Mouse (Mus musculus): ENCODE measurements around the gene Ifit1. TPM values are rescaled to one million over a fixed set of nuclear protein-coding genes. Genes with fewer than 3 reads are reported as not detected.
"Not testable (repeated sequence)": the region's sequence is repeated elsewhere in the genome, so short reads cannot be mapped to it uniquely, and the experiment has no call there.

Ifit1 gene
- polyA plus RNA-seq, 1 experiment = 0.21 TPM

DNA sequence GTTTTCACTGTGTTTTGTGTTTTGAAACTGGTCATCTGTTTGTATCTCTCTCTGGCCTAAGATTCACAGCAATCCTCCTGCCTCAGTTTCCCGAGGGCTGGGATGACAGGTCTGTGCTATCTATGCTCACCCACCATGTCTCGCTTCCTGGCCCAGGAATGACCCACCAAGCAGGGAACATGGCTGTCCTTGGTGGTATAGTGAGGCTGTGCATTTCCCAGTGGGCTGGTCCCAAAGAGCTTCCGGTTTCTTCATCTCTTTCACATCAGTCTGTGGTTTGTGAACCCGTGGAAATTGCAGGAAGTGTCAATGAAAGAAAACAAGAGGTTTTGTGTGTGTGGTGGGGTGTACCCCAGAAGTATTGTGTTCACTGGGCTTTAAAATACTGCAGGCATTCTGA lies 16.0 kb upstream of the Ifit1 start:
- DNase-seq (ENCODE audit: low read depth) = no peak
- TF ChIP-seq CTCF (IDR thresholded peaks at IDR 0.05; ENCODE audit: borderline replicate concordance, extremely low read depth, insufficient read depth, insufficient read length) (no peak), POLR2A (IDR thresholded peaks at IDR 0.05; ENCODE audit: borderline replicate concordance, extremely low read depth, insufficient read depth, insufficient read length, poor library complexity, severe bottlenecking) (no peak)

DNA sequence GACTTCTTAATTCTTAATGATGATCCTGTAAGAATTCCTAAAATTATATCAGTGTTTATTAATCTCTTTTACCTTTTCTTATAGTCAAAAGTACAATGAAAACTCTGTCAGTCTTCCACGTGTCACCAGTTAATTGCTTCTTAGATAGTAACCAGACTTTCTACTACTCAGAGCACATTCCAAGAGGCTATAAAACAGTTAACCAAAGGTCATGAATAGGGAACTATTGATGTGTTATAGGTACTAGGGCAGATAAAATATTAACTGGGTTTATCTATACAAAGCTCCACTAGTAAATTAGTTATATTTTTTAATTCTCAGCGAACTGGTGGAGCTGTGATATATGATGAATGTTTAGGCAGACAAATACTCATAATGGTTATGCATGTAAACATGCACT lies 13.2 kb upstream of the Ifit1 start:
- TF ChIP-seq POLR2A (IDR thresholded peaks at IDR 0.05; ENCODE audit: borderline replicate concordance, extremely low read depth, insufficient read depth, insufficient read length, poor library complexity, severe bottlenecking) (no peak), CTCF (IDR thresholded peaks at IDR 0.05; ENCODE audit: borderline replicate concordance, extremely low read depth, insufficient read depth, insufficient read length) (no peak)
- no peak for DNase-seq (ENCODE audit: low read depth)

DNA sequence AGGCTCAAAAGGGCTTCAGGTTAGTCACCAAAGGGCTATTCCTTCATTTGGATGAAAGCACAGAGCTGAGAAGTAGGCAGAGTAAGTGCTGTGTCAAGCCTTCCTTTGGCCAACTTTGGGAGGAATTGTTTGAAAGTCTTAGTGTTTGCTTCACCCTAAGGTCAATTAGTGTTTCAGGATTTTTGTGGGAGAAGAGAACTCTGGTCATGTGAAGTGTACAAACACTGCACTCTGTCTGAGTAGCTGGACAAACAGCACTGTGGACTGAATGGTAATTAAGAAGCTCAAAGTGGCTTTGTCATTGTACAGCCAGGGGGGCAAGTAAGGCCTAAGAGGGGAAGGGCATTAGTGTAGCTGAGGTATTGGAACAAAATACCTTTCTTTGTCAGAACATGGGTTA lies 9.2 kb upstream of the Ifit1 start:
- no peak for DNase-seq (ENCODE audit: low read depth)
- TF ChIP-seq CTCF (IDR thresholded peaks at IDR 0.05; ENCODE audit: borderline replicate concordance, extremely low read depth, insufficient read depth, insufficient read length) (no peak), POLR2A (IDR thresholded peaks at IDR 0.05; ENCODE audit: borderline replicate concordance, extremely low read depth, insufficient read depth, insufficient read length, poor library complexity, severe bottlenecking) (no peak)

DNA sequence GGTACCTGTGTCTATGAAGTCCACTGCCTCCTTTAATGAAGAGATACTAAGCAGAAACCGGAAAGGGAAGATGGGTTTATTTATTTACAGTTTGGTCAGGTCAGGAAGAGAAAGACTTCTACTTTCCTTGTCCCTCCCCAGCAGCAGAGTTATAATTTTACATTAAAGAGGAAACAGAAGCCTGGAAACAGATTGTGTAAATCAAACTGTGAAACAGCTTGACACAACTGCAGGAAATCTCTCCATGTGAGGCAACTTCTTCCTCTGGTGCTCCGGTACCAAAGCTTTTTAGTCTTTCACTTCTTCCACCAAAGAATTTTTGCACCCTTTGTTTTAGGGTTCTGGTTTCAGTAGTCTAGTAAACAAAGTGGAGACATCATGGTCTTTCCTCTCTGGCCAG lies 7.2 kb upstream of the Ifit1 start:
- no peak for TF ChIP-seq POLR2A (IDR thresholded peaks at IDR 0.05; ENCODE audit: borderline replicate concordance, extremely low read depth, insufficient read depth, insufficient read length, poor library complexity, severe bottlenecking)
- TF ChIP-seq CTCF (IDR thresholded peaks at IDR 0.05; ENCODE audit: borderline replicate concordance, extremely low read depth, insufficient read depth, insufficient read length) = no peak
- DNase-seq (ENCODE audit: low read depth) = no peak

DNA sequence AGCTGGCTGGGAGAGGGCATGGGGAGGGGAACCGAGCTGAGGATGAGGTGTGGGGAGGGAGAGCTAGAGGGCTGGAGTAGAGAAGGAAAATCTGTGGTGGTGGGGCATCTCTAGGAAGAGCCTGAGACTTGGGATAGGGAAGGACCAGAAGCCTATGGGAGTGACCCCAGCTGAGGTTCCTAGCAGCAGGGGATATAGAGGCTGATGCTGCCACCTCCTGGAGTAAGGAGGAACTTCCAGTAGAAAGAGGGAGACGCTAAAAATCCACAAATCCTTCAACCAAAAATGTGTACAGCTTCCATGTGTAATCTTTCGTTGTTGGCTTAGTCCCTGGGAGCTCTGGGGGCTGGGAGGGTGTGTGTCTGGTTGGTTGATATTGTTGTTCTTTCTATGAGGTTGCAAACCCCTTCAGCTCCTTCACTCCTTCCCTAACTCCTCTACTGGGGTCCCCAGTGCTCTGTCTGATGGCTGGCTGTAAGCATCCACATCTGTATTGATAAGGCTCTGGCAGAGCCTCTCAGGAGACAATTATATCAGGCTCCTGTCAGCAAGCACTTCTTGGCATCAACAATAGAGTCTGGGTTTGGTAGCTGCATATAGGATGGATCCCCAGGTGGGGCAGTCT lies 3.6 kb upstream of the Ifit1 start:
- DNase-seq (ENCODE audit: low read depth) = peak; percentile 68
- TF ChIP-seq POLR2A (IDR thresholded peaks at IDR 0.05; ENCODE audit: borderline replicate concordance, extremely low read depth, insufficient read depth, insufficient read length, poor library complexity, severe bottlenecking) = no peak
- TF ChIP-seq CTCF (IDR thresholded peaks at IDR 0.05; ENCODE audit: borderline replicate concordance, extremely low read depth, insufficient read depth, insufficient read length) = peak; percentile 72; the same call in 1 of the 2 replicates

DNA sequence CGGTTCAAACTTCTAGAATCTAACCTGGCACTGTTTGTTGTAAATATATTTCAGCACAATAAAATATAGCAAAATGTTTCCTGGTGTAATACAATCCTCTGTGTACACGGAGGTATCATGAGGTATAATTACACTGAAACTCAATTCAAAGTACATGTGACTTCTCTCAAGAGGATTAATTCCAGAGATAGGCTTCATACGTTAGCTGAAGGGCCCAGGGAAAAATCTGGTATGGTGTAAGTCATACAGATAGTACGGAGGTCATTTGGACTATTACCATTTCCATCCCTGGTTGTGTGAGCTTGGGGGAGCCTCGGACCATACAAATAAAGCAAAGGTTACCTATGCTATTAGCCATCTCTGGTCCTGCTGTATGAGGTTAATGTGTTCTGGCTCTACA lies 1.9 kb downstream of the Ifit1 start:
- TF ChIP-seq CTCF (IDR thresholded peaks at IDR 0.05; ENCODE audit: borderline replicate concordance, extremely low read depth, insufficient read depth, insufficient read length) (no peak), POLR2A (IDR thresholded peaks at IDR 0.05; ENCODE audit: borderline replicate concordance, extremely low read depth, insufficient read depth, insufficient read length, poor library complexity, severe bottlenecking) (no peak)
- no peak for DNase-seq (ENCODE audit: low read depth)

DNA sequence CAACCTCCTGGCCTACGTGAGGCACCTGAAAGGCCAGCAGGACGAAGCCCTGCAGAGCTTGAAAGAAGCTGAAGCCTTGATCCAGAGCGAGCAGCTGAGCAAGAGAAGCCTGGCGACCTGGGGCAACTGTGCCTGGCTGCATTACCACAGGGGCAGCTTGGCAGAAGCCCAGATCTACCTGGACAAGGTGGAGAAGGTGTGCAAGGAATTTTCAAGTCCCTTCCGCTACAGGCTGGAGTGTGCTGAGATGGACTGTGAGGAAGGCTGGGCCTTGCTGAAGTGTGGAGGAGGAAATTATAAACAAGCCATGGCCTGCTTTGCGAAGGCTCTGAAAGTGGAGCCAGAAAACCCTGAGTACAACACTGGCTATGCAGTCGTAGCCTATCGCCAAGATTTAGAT lies 7.0 kb downstream of the Ifit1 start:
- DNase-seq (ENCODE audit: low read depth) = not testable (repeated sequence)

DNA sequence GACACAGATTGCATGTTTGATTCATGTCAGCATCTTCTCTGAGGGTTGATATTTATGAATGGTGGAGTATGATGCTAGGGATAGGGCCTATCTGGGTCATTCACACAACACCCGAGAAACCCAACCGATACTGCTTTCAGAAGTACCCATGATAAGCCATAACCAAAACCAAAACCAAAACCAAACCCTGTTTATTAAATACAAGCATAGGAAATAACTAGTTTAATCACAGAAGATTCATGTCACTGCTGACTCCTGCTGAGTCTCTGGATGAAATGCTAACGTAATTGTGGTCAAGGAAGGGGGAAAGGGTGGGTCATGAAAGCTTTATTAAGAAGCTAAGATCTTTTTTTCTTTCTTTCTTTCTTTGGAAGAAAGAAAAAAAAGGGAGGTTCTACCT lies 9.6 kb downstream of the Ifit1 start:
- no peak for TF ChIP-seq POLR2A (IDR thresholded peaks at IDR 0.05; ENCODE audit: borderline replicate concordance, extremely low read depth, insufficient read depth, insufficient read length, poor library complexity, severe bottlenecking)
- TF ChIP-seq CTCF (IDR thresholded peaks at IDR 0.05; ENCODE audit: borderline replicate concordance, extremely low read depth, insufficient read depth, insufficient read length) = no peak
- no peak for DNase-seq (ENCODE audit: low read depth)

DNA sequence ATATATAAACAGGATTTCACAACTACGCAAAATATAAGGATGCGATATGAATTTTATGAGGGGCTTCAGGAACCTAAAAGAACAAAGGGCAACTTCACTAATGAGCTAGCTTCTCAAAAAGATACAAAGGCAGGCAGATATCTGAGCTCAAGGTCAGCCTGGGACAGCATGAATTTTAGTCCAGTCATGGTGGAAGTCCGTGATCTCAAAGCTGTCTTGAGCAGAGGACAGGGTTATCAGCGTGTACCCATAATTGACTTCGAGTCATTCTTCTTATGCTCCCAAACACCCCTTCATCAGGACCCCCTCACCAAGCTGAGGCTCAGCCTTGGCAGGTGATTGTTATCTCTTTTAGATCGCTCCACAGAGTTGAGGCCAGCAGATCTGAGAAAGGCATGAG lies 10.3 kb downstream of the Ifit1 start:
- no peak for TF ChIP-seq POLR2A (IDR thresholded peaks at IDR 0.05; ENCODE audit: borderline replicate concordance, extremely low read depth, insufficient read depth, insufficient read length, poor library complexity, severe bottlenecking)
- no peak for TF ChIP-seq CTCF (IDR thresholded peaks at IDR 0.05; ENCODE audit: borderline replicate concordance, extremely low read depth, insufficient read depth, insufficient read length)
- DNase-seq (ENCODE audit: low read depth) = no peak

DNA sequence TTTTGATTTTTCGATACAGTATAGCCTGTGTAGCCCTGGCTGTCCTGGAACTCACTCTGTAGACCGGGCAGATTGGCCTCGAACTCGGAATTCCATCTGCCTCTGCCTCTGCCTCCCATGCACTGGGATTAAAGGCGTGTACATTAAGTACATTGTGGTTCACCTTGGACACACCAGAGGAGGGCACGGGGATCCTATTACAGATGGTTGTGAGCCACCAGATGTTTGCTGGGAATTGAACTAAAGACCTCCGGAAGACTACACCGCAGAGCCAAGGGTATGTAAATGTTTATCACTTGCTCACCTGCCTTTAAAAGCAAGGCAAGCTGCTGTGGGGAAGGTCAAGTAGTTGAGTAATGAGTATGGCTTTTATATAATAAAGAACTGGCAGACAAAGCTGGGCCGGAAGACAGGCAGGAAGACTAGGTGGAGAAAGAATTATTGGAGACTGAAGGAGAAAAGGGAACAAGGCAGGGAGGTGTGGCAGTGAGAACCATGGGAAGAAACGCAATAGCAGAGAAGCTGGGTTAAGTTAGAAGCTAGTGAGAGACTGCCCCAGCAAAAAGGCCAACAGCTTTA lies 14.6 kb downstream of the Ifit1 start:
- no peak for TF ChIP-seq CTCF (IDR thresholded peaks at IDR 0.05; ENCODE audit: borderline replicate concordance, extremely low read depth, insufficient read depth, insufficient read length)
- no peak for TF ChIP-seq POLR2A (IDR thresholded peaks at IDR 0.05; ENCODE audit: borderline replicate concordance, extremely low read depth, insufficient read depth, insufficient read length, poor library complexity, severe bottlenecking)
- no peak for DNase-seq (ENCODE audit: low read depth)

DNA sequence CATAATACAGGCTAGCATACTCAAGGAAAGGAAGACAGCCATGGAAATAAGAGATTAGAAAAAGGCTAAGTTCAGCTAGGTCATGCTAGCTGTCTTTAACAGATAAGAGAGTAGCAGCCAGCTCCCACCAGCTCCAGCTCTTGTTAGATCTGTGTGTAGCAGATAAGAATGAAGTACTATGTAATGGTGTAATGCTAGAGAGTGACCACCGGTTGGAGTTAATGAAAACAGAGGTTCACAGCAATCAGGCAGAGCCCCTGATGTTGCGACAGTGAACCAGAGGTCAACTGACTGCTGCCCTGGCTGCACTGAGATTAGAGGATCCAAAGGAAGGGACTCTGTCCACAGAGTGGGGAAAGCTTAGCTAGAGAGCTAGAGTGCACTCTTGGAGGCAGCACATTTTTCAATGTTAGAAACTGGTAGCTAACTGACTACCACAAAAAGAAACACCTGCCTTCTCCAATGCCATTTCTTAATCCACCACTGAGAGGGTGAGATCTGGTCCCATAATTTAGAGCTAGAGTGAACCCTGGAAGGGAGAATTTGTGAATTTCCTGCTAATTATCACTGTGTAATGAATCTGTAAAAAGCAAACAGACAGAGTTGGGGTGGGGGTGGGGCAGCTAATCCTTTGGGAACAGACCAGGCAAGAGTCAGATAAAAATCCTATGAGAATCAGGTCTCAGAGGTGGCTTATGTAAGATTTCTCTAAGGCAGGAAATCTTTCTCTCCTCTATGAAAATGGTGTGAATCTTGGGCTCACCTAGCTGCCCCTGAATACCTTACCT lies 16.0 kb downstream of the Ifit1 start:
- no peak for DNase-seq (ENCODE audit: low read depth)
- TF ChIP-seq POLR2A (IDR thresholded peaks at IDR 0.05; ENCODE audit: borderline replicate concordance, extremely low read depth, insufficient read depth, insufficient read length, poor library complexity, severe bottlenecking) (no peak), CTCF (IDR thresholded peaks at IDR 0.05; ENCODE audit: borderline replicate concordance, extremely low read depth, insufficient read depth, insufficient read length) (no peak)

DNA sequence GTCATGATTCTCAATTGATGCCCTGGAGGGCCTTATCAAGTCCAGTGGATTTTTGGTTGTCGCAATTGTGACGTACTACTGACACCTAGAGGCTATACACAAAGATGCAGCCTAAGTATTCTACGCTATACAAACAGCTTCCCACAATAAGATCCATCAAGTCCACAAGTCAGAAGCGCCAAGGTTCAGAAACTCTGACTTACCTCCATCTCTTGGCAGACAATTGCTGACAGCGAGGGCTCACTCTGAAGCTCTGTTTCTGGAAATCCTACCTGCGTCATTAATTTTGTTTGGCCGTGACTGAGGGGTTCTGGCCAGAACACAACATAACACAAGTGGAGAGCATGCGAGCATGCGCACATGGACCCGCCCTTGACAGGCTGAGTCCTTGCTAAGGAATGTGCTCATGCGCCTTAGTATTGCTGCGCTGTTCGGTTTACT lies 21.4 kb downstream of the Ifit1 start:
- no peak for TF ChIP-seq POLR2A (IDR thresholded peaks at IDR 0.05; ENCODE audit: borderline replicate concordance, extremely low read depth, insufficient read depth, insufficient read length, poor library complexity, severe bottlenecking)
- TF ChIP-seq CTCF (IDR thresholded peaks at IDR 0.05; ENCODE audit: borderline replicate concordance, extremely low read depth, insufficient read depth, insufficient read length) = peak; percentile 67; the same call in 1 of the 2 replicates

More for the DNA sequence above, 21.4 kb downstream of the Ifit1 start:
- peak; percentile 92 for DNase-seq (ENCODE audit: low read depth)

Data from brain, embryonic 14.5 days (tissue).